Mouse (Mus musculus) spleen, adult 2 months (tissue): Measurements from ENCODE around the gene Zer1. TPM values are rescaled to one million over a fixed set of nuclear protein-coding genes. Genes with fewer than 3 reads are reported as not detected.

ENCODE experiments used
- DNase-seq, 2 experiments: peaks; one replicate each; pipeline versions ENCODE4 v3.0.0 to v3.0.0-alpha.2; 2012 to 2021; ENCODE audit warnings: low spot score in 2 of 2, low read depth in 1 of 2
- H3K27ac ChIP-seq: fragments of 200-500 bp; 2 replicates; pipeline ENCODE4 v1.5.1; 2012; ENCODE audit warnings: low read length, inconsistent platforms; ENCODE audit not compliant: insufficient read depth
- H3K27me3 ChIP-seq: fragments of 200-500 bp; 2 replicates; pipeline ENCODE4 v1.6.1; 2012; ENCODE audit warnings: mild to moderate bottlenecking, moderate library complexity, low read length, inconsistent platforms; ENCODE audit not compliant: control insufficient read depth, insufficient read depth
- H3K36me3 ChIP-seq: fragments of 200-500 bp; 2 replicates; pipeline ENCODE4 v1.6.1; 2012; ENCODE audit warnings: mild to moderate bottlenecking, low read length, inconsistent platforms; ENCODE audit not compliant: control insufficient read depth, insufficient read depth
- H3K4me1 ChIP-seq: fragments of 200-500 bp; 2 replicates; pipeline ENCODE4 v1.6.1; 2011; ENCODE audit warnings: inconsistent platforms; ENCODE audit not compliant: control insufficient read depth, insufficient read depth, insufficient read length
- H3K4me3 ChIP-seq: fragments of 200-500 bp; 2 replicates; pipeline ENCODE4 v1.5.1; 2011; ENCODE audit warnings: mild to moderate bottlenecking, inconsistent platforms; ENCODE audit not compliant: insufficient read depth, insufficient read length; ENCODE audit errors: extremely low read depth
- CTCF ChIP-seq: fragments of 200-500 bp; IDR thresholded peaks from 2 replicates; pipeline ENCODE4 v1.5.1; 2011; ENCODE audit warnings: mild to moderate bottlenecking, inconsistent platforms; ENCODE audit not compliant: insufficient read depth, insufficient read length, insufficient replicate concordance; ENCODE audit errors: extremely low read depth
- POLR2A ChIP-seq: fragments of 200-500 bp; IDR thresholded peaks from 2 replicates; pipeline ENCODE4 v1.6.1; 2011; ENCODE audit warnings: low read depth, low read length, inconsistent platforms
- WGBS: fragments of 180-500 bp; shearing (Covaris S2); methylation state at CpG from one replicate; pipeline ENCODE4 v1.1.7; 2018; 5-methylcytosine and 5-hydroxymethylcytosine counted together
- polyA plus RNA-seq: library from polyadenylated mRNA; depleted of rRNA; stranded (reverse); fragments of >200 nt; gene quantifications from 2 replicates; pipeline ENCODE4 v1.2.3, GENCODE M21; 2012

Zer1 gene
- polyA plus RNA-seq, 1 experiment, result 59.0 TPM

DNA sequence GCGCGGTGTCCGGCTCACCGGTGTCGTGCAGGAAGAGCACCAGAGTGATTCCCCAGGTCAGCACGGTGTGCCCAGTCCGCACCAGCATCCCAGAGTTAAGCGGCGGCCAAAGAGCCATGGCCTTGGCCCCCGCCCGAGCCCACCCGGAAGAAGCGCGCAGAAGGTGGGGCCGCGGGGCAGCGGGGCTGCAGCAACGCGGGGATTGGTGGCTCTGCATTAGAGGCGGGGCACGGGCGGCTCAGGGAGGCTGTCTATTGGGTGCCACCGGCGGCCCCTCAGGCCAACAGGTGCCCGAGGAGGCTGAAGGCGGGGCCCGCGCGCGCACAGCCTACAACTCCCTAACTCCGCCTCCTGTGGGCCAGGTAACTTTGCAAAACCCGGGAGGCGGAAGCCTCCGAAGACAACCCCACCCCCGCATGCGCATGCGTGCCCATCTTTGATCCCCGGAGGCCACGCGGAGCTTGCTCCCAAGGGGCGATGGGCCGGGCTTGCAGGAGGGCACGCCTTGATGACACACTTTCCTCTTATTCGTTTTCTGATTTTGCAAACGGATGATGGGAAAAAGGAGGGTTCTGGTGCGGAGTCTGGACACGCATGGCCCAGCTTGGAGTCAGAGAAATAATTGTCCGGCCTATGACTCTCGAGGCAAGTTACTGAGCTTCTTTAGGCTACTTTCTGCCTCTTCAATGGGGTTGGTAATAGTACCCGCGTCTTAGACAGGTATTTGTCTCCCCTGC is 30.7 kb downstream of the Zer1 start, which contains the start of gene Zdhhc12:
Gene Zdhhc12 (minus strand): TSS at position 178 of the 737 bp plus-strand sequence.
- WGBS, result under 1% methylated on average over 51 of the region's 51 CpGs
- Histone ChIP-seq H3K27me3 (no peaks in the 10 kb centered on the region), H3K4me1 (peaks cover 7% of the 10 kb centered on the region; the same call in 1 of the 2 replicates), H3K4me3 (peak within 1 kb of the TSS; percentile 96), H3K27ac (peak within 1 kb of the TSS; percentile 75), H3K36me3 (peaks cover 16% of the 10 kb centered on the region)
- peak; percentile 98 for DNase-seq
- TF ChIP-seq CTCF (no peak), POLR2A (peak; percentile 69)

DNA sequence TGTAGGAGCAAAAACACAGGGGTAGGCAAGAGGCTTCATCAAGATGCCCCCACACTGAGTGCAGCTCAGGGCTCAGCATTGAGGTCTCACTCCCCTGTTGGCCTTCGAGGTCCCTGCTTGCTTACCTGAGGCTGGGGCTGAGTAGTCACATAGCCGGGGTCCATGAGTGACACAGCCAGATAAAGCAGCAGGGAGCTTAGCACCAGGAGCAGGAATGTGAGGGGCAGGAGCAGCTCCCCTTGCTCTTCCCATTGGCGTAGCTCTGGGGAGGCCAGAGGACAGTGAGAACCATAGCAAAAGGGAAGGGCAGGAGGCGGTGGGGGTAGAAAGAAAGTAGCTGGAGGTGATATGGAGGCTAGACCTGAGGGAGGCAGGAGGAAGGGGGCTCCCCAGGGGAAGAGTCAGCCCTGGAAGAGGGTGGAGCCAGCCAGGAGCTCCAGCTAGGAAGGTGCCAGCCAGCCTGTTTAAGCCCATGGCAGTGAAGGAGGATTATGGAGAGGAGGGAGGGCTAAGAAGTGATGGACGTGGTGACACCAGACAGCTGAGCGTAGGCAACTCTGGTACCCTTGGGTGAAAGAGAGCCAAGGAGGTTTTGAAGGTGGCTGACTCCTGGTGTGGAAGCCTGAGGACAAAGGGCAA is 32.0 kb downstream of the Zer1 start:
- no peak for TF ChIP-seq CTCF
- TF ChIP-seq POLR2A, result no peak
- Histone ChIP-seq H3K27ac (no peak overlapping the region), H3K36me3 (peaks cover 12% of the 10 kb centered on the region), H3K4me3 (peak overlapping the region; percentile 96; the same call in 1 of the 2 replicates), H3K4me1 (peaks cover 7% of the 10 kb centered on the region; the same call in 1 of the 2 replicates), H3K27me3 (no peaks in the 10 kb centered on the region)
- DNase-seq, result no peak
- 85% methylated on average over 6 of the region's 6 CpGs for WGBS

DNA sequence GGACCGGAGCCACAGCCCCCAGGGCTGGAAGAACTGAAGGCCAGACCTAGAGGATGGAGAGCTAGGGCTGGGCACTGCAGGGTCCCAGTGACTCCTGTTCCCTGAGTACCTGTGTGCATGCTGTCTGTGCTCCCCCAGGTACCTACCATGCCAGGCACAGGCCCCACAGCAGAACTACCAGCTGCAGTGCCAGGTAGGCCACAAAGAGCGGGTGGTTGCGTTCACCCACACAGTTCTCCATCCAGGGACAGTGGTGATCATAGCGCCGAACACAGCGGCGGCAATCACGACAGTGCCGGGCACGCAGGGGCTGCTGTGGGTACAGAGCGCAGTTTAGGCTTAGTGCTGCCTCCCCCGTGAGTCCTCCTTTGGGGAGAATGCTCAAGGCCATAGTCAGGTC is 32.9 kb downstream of the Zer1 start:
- peaks cover 7% of the 10 kb centered on the region; the same call in 1 of the 2 replicates for H3K4me1 ChIP-seq

DNA sequence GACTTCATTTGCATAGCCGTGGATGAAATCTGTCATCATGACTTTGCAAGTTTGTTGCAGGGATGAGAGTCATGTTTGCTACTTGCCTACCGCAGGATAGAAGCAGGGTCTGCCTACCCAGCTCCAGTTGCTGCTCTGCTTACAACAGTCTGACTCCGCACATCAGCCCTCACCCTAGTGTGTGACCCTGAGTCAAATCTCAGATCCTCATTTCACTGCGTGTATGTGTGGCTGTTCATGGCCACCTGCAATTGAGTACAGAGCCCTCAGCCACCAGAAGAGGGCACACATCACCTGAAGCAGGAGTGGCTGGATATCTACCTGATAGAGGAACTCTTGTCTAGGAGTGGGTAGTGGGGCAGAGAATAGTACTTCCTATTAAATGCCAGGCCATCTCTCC is 37.1 kb downstream of the Zer1 start:
- WGBS, result 81% methylated on average over 4 of the region's 4 CpGs
- Histone ChIP-seq H3K27ac (no peak overlapping the region), H3K4me1 (no peaks in the 10 kb centered on the region; the same call in 1 of the 2 replicates), H3K4me3 (no peak overlapping the region), H3K27me3 (no peaks in the 10 kb centered on the region), H3K36me3 (peaks cover 12% of the 10 kb centered on the region)
- no peak for DNase-seq
- TF ChIP-seq POLR2A (no peak), CTCF (no peak)

More for the DNA sequence above, 32.9 kb downstream of the Zer1 start:
- Histone ChIP-seq H3K27ac (no peak overlapping the region), H3K4me3 (no peak overlapping the region), H3K36me3 (peaks cover 12% of the 10 kb centered on the region), H3K27me3 (no peaks in the 10 kb centered on the region)
- WGBS, result 97% methylated on average over 12 of the region's 12 CpGs
- no peak for DNase-seq
- TF ChIP-seq POLR2A (no peak), CTCF (no peak)

DNA sequence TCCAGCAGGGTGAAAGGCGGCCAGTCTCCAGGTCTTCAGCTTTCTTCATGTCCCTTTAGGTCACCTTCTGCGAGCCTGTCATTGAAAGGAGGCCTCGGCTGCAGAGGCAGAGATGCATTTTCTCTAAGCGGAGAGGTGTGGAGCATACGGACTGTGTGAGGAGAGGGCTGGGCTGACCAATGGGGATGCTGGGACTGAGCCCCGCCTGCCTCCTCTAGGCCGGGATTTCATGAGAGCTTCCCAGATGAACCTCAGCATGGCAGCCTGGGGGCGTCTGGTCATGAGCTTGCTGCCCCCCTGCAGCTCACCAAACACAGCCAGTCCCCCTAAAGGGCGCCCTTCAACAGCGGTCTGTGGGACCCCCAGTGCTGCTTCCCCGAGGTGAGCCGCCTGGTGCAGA is 39.8 kb downstream of the Zer1 start:
- Histone ChIP-seq H3K4me3 (no peak overlapping the region), H3K4me1 (no peaks in the 10 kb centered on the region; the same call in 1 of the 2 replicates), H3K27ac (no peak overlapping the region), H3K27me3 (no peaks in the 10 kb centered on the region), H3K36me3 (no peaks in the 10 kb centered on the region)
- TF ChIP-seq CTCF (no peak), POLR2A (no peak)
- no peak for DNase-seq
- 86% methylated on average over 12 of the region's 12 CpGs for WGBS

DNA sequence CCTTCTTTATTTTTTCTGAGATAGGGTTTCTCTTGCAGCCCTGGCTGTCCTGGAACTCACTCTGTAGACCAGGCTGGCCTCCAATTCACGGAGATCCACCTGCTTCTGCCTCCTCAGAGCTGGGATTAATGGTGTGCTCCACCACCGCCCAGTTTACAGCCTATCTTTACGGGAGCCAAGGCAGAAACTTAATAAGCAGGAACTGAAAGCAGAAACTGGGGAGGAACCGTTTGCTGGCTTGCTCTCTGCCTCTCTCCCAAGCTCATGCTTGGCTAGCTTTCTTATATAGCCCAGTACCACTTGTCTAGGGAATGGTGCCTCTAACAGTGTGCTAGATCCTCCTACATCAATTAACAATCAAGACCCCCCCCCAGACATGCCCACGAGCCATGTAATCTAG is 40.3 kb downstream of the Zer1 start:
- no peak overlapping the region for H3K27ac ChIP-seq
- WGBS, result 43% methylated on average over 5 of the region's 5 CpGs
- no peak for TF ChIP-seq POLR2A
- no peak for TF ChIP-seq CTCF
- H3K4me1 ChIP-seq, result no peaks in the 10 kb centered on the region; the same call in 1 of the 2 replicates
- H3K4me3 ChIP-seq, result no peak overlapping the region
- no peak for DNase-seq
- H3K36me3 ChIP-seq, result no peaks in the 10 kb centered on the region
- no peaks in the 10 kb centered on the region for H3K27me3 ChIP-seq

DNA sequence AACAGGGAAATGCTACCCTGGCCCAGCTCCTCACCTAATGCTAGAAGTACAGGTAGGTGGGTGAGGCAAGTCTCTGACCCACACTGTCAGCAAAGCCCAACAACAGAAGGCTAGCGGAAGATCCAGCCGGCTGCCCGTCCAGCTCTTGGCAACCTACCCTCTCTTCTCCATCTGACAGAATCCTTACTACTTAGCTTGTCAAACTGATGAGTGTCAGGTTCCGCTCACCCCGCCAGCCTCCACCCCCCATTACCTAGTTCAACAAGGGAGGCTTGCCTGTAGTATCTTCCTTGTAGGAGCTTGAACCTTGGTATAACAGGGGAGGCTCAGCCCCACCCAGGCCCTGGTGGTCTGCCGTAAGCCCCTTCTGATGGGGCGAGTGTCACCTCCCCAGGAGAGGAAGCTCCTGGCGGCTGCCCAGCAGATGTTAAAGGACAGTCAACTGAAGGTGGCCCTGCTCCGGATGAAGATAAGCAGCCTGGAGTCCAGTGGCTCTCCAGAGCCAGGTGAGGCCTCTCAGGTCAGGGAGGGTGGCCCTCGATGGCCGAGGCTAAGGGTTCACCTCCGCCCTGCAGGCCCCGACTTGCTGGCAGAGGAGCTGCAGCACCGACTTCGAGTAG is 44.1 kb downstream of the Zer1 start:
- WGBS, result 92% methylated on average over 15 of the region's 15 CpGs
- DNase-seq, result no peak
- Histone ChIP-seq H3K4me1 (no peaks in the 10 kb centered on the region; the same call in 1 of the 2 replicates), H3K27me3 (no peaks in the 10 kb centered on the region), H3K36me3 (no peaks in the 10 kb centered on the region), H3K27ac (no peak overlapping the region), H3K4me3 (no peak overlapping the region)
- TF ChIP-seq CTCF (no peak), POLR2A (no peak)
